Mouse (Mus musculus): ENCODE measurements around the gene Nlrp4b.
"Not testable (repeated sequence)": the region's sequence is repeated elsewhere in the genome, so short reads cannot be mapped to it uniquely, and the experiment has no call there.

The Nlrp4b gene

GRCm38 (mm10) chr7:10687489-10687888, at the start of gene Nlrp4b:
Gene Nlrp4b (plus strand): TSS chr7:10687789.
- no peak for DNase-seq (ENCODE audit: low spot score in 2 of 2)

GRCm38 (mm10) chr7:10754264-10754663, 66.7 kb downstream of the Nlrp4b start, which contains the start of gene Vmn1r71:
Gene Vmn1r71 (minus strand): TSS chr7:10754364.
- no peak for DNase-seq (ENCODE audit: low spot score in 2 of 2)

- DNase-seq (ENCODE audit: low spot score in 2 of 2) = not testable (repeated sequence)
Observed at GRCm38 (mm10) chr7:10757551-10757950, 70.0 kb downstream of the Nlrp4b start.
